Mouse (Mus musculus) embryonic fibroblast, embryonic 13.5 days (primary cell): Measurements from ENCODE around the gene Slc35e3.

Experiments used
- CTCF ChIP-seq: IDR thresholded peaks from 2 replicates; pipeline ENCODE4 v1.5.1; 2011; ENCODE audit warnings: mild to moderate bottlenecking, control low read depth, low read length, moderate library complexity, borderline replicate concordance; ENCODE audit not compliant: insufficient read depth
- POLR2A ChIP-seq: IDR thresholded peaks from 2 replicates; pipeline ENCODE4 v1.6.1; 2011; ENCODE audit warnings: low read depth, mild to moderate bottlenecking, control low read depth, low read length, moderate library complexity

DNA sequence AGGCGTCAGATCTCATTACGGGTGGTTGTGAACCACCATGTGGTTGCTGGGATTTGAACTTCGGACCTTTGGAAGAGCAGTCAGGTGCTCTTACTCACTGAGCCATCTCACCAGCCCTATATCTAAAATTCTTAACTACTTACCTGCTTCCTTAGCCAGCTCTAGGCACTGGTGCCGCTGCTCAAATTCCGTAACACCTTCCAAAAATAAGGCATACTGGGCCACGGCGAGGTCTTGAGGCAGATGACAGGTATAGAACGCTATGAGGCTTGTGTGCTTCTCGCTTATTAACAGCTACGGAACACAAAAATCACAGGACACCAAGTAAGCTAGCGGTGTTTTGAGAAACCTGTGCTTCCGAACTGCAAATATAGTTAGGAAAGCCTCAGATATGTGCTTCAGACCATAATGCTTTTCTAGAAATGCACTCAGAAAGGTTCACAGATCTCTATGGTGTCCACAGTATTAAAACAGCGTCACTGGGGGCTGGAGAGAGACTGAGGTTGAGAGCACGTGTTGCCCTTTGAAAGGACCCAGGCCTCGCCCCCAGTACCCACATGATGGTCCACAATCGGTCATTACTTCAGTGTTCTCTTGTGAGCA, 17.5 kb upstream of the Slc35e3 start:
- TF ChIP-seq CTCF, result no peak
- no peak for TF ChIP-seq POLR2A
